Mouse (Mus musculus) E14TG2a.4 (cell line): ENCODE measurements at regions not wholly inside any gene's neighbourhood (a gene's known extent, or its start where the extent isn't known, plus 50 kb on each side); places are given as distances from the start of the nearest gene placed in this dataset.

Experiments
- CTCF ChIP-seq: conservative IDR thresholded peaks from 2 replicates; pipeline ENCODE4 v1.5.1; 2014; ENCODE audit warnings: low read length
- NANOG ChIP-seq: IDR thresholded peaks from 2 replicates; pipeline ENCODE4 v1.6.1; 2014; ENCODE audit warnings: borderline replicate concordance, low read length, mixed read lengths

- no peak for TF ChIP-seq CTCF
- no peak for TF ChIP-seq NANOG
Observed at GRCm38 (mm10) chr9:27242325-27242724, 56.7 kb upstream of the Igsf9b start.
